Mouse (Mus musculus): ENCODE results near the gene Pnpla2.

The Pnpla2 gene

DNA sequence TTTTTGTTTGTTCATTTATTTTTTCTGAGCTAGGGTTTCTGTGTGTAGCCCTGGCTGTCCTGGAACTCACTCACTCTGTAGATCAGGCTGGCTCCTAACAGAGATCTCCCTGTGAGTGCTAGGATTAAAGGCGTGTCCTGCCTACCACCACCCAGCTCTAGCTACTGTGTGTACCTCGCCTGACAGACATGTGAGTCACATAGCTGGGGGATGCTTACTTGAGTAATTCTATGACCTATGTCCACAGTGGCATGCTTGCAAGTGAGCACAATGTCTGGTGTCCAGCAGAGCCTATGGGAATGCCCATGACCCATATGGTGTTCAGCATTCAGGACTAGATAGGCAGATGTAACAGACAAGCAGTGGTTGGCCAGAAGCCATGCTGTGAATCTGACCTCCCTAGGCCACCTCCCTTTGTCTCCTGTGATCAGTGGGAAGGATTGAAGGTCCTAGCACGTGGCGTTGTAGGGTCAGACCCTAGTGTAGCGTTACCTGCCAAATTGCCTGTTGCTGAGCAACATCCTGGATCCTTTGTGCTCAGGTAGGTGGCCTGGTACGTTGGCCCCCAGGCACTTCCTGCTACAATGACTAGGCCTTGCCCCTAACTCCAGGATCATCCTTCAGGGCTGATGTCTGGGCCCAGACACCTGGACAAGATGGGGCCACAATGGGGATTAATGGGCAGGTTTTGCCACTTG is 38.7 kb upstream of the Pnpla2 start:
- H3K4me1 ChIP-seq (replicated peaks; ENCODE audit: low read depth, low read length), result peaks cover 54% of the 10 kb centered on the region
- TF ChIP-seq CTCF (conservative IDR thresholded peaks at IDR 0.05; ENCODE audit: low read length), result no peak
- TF ChIP-seq POU5F1 (IDR thresholded peaks at IDR 0.05; ENCODE audit: borderline replicate concordance, low read length), result no peak
- no peak for TF ChIP-seq NANOG (IDR thresholded peaks at IDR 0.05; ENCODE audit: borderline replicate concordance, low read length)
- no peaks in the 10 kb centered on the region for H3K9me3 ChIP-seq (ENCODE audit: low read length)
- peaks cover 8% of the 10 kb centered on the region for H3K36me3 ChIP-seq (ENCODE audit: insufficient read depth, low read length)
- no peaks in the 10 kb centered on the region for H3K27me3 ChIP-seq (ENCODE audit: insufficient read depth, low read length)
- peak overlapping the region; percentile 11; the same call in 1 of the 2 replicates for H3K4me3 ChIP-seq (replicated peaks; ENCODE audit: low read length)

DNA sequence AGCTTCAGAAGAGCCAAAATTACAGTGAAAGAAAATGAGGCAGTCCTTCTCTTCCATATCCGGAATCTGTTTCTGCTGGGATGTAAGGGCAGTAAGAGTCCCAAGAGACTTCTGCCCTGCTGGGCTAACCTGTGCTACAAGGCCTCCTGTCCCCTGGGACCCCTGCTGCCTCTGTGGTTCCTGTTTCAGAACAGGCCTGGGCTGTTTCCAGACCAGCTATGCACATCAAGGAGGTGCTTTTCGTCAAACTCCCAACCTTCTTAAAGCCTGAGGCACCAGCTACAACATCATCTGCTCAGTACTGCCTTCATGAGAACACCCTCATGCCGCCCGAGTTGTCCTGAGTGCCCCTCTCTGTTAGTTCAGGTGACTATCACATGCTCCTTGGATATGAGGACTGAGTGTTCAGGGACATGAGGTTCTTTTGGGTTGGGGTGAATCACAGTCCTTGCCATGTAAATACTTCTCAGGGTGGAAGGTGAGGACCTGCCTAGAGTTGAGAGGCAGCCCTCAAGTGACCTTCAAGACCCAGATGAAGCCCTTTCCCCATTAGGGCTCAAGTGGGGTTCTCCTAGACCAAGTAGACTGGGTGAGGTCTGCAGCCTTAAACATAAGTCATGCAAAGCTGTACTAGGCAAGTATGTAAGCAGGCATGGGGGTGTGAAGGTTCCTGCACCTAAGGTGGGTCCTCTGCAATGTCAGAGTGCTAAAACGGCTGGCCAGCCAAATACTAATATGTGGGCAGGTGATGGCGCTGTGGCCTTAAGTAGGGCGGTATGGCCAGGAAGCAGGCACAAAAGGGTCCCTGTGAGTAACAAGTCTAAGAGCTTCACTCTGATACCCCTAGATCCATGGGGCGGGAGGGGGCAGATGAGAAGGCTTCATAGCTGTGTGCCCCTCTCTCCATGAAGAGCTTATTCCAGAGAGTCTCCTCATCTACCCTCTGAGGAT is 37.0 kb upstream of the Pnpla2 start:
- no peaks in the 10 kb centered on the region for H3K27me3 ChIP-seq (ENCODE audit: insufficient read depth, low read length)
- no peaks in the 10 kb centered on the region for H3K36me3 ChIP-seq (ENCODE audit: insufficient read depth, low read length)
- no peaks in the 10 kb centered on the region for H3K9me3 ChIP-seq (ENCODE audit: low read length)
- no peak overlapping the region for H3K4me3 ChIP-seq (replicated peaks; ENCODE audit: low read length)
- TF ChIP-seq CTCF (conservative IDR thresholded peaks at IDR 0.05; ENCODE audit: low read length) (no peak), POU5F1 (IDR thresholded peaks at IDR 0.05; ENCODE audit: borderline replicate concordance, low read length) (no peak), NANOG (IDR thresholded peaks at IDR 0.05; ENCODE audit: borderline replicate concordance, low read length) (no peak)
- H3K4me1 ChIP-seq (replicated peaks; ENCODE audit: low read depth, low read length), result peaks cover 56% of the 10 kb centered on the region

DNA sequence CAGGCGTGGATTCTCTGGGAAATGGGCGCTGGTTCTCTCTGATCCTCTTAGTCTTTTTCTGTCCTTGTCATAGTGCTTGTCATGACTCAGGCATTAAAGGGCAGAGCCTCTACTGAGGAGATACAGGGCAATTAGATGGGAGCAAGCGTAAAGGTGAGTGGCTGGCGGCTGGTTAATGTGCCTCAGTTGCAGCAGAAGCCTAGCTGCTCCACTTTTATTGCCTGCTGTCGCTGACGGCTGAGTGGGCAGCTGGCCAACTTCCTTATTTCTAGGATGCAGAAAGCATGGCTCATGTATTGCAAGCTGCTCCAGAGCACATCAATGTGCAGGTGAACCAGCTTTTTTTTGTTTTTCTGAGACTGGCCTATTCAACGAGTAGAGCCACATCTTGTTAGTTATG is 36.0 kb upstream of the Pnpla2 start:
- Histone ChIP-seq H3K9me3 (ENCODE audit: low read length) (no peaks in the 10 kb centered on the region), H3K36me3 (ENCODE audit: insufficient read depth, low read length) (no peaks in the 10 kb centered on the region), H3K27me3 (ENCODE audit: insufficient read depth, low read length) (no peaks in the 10 kb centered on the region), H3K4me3 (replicated peaks; ENCODE audit: low read length) (no peak overlapping the region), H3K4me1 (replicated peaks; ENCODE audit: low read depth, low read length) (peaks cover 50% of the 10 kb centered on the region)
- TF ChIP-seq NANOG (IDR thresholded peaks at IDR 0.05; ENCODE audit: borderline replicate concordance, low read length), result no peak
- TF ChIP-seq POU5F1 (IDR thresholded peaks at IDR 0.05; ENCODE audit: borderline replicate concordance, low read length), result no peak
- no peak for TF ChIP-seq CTCF (conservative IDR thresholded peaks at IDR 0.05; ENCODE audit: low read length)

DNA sequence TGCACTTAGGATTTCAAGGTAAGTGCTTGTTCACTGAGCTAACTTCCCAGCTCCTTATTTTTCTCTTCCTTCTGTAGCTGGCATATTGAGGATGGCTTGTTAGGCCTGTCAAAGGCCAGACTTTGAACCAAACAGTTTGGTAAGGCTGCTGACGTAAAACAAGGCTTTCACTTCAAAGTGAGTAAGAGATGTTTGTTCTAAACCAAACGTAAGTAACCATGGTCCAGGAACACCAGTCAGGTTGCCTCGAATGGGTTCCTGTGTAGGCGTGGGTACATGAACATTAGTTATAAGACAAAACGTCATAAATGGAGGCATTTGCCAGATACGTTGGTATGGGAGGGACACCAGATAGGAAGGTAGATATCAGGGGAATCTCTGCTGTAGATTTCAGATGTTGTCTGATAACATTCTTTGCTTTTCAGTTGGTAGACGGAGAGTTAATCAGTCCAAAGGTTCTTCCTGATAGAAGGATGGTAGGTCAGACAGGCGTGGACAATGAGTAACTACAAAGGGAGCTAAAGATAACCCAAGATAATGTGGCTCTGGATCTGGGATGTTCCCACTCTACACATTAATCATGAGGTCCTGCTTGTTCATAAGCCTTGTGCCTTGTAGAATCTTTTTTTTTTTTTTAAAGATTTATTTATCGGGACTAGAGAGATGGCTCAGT is 34.8 kb upstream of the Pnpla2 start:
- TF ChIP-seq CTCF (conservative IDR thresholded peaks at IDR 0.05; ENCODE audit: low read length), result no peak
- TF ChIP-seq NANOG (IDR thresholded peaks at IDR 0.05; ENCODE audit: borderline replicate concordance, low read length), result no peak
- no peak for TF ChIP-seq POU5F1 (IDR thresholded peaks at IDR 0.05; ENCODE audit: borderline replicate concordance, low read length)
- no peaks in the 10 kb centered on the region for H3K27me3 ChIP-seq (ENCODE audit: insufficient read depth, low read length)
- H3K9me3 ChIP-seq (ENCODE audit: low read length), result no peaks in the 10 kb centered on the region
- H3K4me1 ChIP-seq (replicated peaks; ENCODE audit: low read depth, low read length), result peaks cover 50% of the 10 kb centered on the region
- no peak overlapping the region for H3K4me3 ChIP-seq (replicated peaks; ENCODE audit: low read length)
- no peaks in the 10 kb centered on the region for H3K36me3 ChIP-seq (ENCODE audit: insufficient read depth, low read length)

DNA sequence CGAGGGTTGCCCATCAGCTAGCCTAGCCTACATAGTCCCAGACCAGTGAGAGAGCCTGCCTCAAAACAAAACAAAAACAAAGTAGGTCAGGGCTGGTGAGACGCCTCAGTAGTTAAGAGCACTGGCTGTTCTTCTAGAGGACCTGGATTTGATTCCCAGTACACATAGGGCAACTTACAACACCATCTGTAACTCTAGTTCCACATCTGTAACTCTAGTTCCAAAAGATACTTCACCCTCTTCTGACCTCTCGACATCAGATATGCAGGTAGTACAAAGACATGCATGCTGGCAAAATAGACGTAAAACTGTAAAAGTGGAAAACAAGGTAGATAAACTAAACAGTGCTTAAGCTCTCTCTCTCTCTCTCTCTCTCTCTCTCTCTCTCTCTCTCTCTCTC is 31.2 kb upstream of the Pnpla2 start:
- TF ChIP-seq NANOG (IDR thresholded peaks at IDR 0.05; ENCODE audit: borderline replicate concordance, low read length) (no peak), CTCF (conservative IDR thresholded peaks at IDR 0.05; ENCODE audit: low read length) (no peak), POU5F1 (IDR thresholded peaks at IDR 0.05; ENCODE audit: borderline replicate concordance, low read length) (no peak)
- Histone ChIP-seq H3K36me3 (ENCODE audit: insufficient read depth, low read length) (no peaks in the 10 kb centered on the region), H3K9me3 (ENCODE audit: low read length) (no peaks in the 10 kb centered on the region), H3K4me1 (replicated peaks; ENCODE audit: low read depth, low read length) (peaks cover 48% of the 10 kb centered on the region), H3K4me3 (replicated peaks; ENCODE audit: low read length) (no peak overlapping the region), H3K27me3 (ENCODE audit: insufficient read depth, low read length) (no peaks in the 10 kb centered on the region; the same call in 1 of the 2 replicates)

DNA sequence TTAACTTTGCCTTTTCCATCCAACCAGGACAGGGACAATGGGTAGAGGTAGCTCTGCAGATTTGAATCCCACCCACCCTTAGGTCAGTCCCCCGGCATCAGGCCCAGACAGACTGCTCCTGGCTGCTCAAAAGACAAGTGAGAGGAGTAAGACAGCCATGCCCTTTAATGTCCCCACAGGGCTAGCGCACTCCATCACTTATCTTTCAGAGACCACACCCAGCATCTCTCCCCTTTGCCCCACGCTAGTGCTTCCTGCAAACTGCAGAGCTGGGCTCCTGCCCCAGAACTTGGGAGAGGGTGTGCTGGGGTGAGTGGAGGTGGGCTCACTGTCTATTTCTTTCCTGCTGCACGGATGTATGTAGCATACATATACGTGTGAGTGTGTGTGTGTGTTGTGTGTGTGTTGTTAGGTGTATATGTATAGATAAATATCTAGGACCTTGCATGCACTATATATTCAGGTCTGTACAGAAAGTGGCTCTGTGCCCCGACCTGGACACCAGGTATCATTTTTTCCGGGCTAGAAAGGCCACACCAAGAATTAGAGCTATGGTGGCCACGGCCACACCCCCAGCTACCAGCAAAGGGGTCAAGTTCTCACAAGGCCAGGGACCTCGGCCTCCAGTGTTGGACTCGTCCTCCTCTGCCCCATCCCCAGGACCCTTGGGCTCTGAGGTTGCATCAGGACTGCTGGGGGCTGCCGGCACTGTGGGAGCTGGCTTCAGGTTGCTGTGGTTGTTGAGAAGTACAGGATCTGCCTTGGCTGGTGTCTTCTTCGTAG is 27.9 kb upstream of the Pnpla2 start:
- no peaks in the 10 kb centered on the region; the same call in 1 of the 2 replicates for H3K27me3 ChIP-seq (ENCODE audit: insufficient read depth, low read length)
- TF ChIP-seq POU5F1 (IDR thresholded peaks at IDR 0.05; ENCODE audit: borderline replicate concordance, low read length) (no peak), NANOG (IDR thresholded peaks at IDR 0.05; ENCODE audit: borderline replicate concordance, low read length) (no peak), CTCF (conservative IDR thresholded peaks at IDR 0.05; ENCODE audit: low read length) (no peak)
- peak overlapping the region; percentile 46; the same call in 1 of the 2 replicates for H3K4me3 ChIP-seq (replicated peaks; ENCODE audit: low read length)
- H3K9me3 ChIP-seq (ENCODE audit: low read length), result no peaks in the 10 kb centered on the region
- peaks cover 21% of the 10 kb centered on the region for H3K36me3 ChIP-seq (ENCODE audit: insufficient read depth, low read length)
- H3K4me1 ChIP-seq (replicated peaks; ENCODE audit: low read depth, low read length), result peaks cover 72% of the 10 kb centered on the region

DNA sequence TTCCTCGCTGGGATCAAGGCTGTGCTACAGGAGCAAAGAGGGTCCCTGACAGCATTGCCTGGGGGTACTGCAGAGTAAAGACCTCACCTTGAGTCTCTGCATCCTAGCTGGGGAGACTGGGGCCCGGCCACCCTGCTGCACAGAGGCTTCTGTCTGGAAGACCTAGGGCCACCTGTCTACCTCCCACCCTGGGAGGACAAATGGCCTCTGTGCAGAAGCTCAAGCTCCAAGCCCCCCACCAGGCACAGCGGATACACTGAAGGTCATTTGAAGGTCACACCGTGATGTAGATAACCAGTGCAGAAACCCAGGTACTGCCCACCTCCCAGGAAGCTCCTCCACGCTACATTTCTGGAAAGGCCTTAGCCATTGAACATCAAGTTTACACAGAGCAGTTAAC is 26.3 kb upstream of the Pnpla2 start:
- H3K9me3 ChIP-seq (ENCODE audit: low read length), result no peaks in the 10 kb centered on the region
- no peaks in the 10 kb centered on the region; the same call in 1 of the 2 replicates for H3K27me3 ChIP-seq (ENCODE audit: insufficient read depth, low read length)
- H3K4me1 ChIP-seq (replicated peaks; ENCODE audit: low read depth, low read length), result peaks cover 86% of the 10 kb centered on the region
- H3K4me3 ChIP-seq (replicated peaks; ENCODE audit: low read length), result peak overlapping the region; percentile 66
- TF ChIP-seq POU5F1 (IDR thresholded peaks at IDR 0.05; ENCODE audit: borderline replicate concordance, low read length), result no peak
- no peak for TF ChIP-seq NANOG (IDR thresholded peaks at IDR 0.05; ENCODE audit: borderline replicate concordance, low read length)
- no peak for TF ChIP-seq CTCF (conservative IDR thresholded peaks at IDR 0.05; ENCODE audit: low read length)
- peaks cover 37% of the 10 kb centered on the region for H3K36me3 ChIP-seq (ENCODE audit: insufficient read depth, low read length)
